Mouse (Mus musculus): ENCODE measurements at regions not wholly inside any gene's neighbourhood (a gene's known extent, or its start where the extent isn't known, plus 50 kb on each side); places are given as distances from the start of the nearest gene placed in this dataset.

DNA sequence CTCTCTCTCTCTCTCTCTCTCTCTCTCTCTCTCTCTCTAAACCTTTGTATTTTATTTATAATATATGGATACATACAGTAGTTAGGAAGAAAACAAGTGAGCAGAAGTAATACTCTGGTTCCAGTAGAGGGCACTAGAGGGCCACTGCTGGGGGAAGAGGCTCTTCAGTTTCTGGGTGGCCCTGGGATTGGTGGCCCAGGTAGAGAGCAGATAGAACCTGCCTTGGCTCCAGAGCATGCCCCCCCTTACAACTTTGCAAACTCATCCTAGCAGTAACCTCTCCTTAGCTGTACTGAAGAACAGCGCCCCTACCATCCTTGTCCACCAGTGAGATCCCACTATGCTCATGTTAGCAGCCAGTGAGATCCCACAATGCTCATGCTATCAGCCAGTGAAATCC lies 88.8 kb upstream of the Rapgef5 start:
- in situ Hi-C loops (cut with MboI, MseI) = no loop called here

DNA sequence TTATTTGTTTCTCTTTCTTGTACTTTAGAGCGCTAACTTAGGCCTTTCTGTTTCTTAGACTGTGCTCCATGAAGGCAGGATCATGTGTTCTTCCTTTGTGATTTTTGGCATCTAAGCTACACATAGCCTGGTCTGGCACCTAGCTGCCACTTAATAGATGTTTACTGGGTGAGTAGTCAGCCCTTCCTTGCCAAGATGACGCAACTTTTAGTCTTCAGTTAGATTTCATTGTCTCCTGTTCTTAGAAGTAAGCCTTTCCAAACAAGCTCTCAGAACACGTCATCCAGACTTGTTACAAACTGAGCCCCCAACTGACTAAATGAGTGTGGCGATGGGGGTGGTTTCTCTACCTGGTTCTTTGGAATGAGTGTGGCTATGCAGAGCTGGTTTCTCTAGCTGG lies 85.4 kb upstream of the Rapgef5 start:
- in situ Hi-C loops (cut with MboI, MseI) = no loop called here

DNA sequence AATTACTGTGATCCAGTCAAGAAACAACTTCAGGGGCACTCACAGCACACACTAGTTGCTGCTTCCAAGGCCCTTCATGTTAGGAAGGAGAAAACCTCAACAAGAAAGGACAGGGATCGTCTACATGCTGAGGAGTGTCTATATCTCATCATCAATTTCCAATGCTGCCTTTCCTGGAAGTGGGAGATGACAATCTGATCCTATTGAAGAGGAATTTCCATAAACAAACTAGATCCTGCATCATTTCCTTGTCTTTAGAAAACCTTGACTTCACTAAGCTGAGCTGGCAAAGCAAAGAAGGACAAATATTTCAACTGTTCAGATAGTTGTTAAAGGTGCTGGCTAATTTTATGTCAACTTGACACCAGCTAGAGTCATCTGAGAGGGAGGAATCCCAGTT lies 83.5 kb upstream of the Rapgef5 start:
- in situ Hi-C loops (cut with MboI, MseI) = no loop called here

DNA sequence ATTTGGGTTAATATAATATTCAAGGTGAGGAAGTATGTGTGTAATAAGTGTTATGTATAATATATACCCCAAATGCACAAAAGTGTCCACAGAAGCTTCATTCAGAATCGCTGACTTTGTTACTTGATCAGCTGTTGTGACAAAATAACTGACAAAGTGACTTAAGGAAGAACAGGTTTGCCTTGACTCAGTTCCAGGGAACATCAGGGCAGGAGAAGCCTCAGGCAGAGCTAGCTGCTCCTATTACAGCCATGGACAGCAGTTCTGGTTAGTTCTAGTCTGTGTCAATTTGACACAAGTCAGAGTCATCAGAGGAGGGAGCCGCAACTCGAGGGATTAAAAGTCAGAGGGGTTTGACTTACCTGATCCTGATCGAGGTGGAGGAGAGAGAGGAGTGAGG lies 79.3 kb upstream of the Rapgef5 start:
- in situ Hi-C loops (cut with MboI, MseI) = no loop called here

DNA sequence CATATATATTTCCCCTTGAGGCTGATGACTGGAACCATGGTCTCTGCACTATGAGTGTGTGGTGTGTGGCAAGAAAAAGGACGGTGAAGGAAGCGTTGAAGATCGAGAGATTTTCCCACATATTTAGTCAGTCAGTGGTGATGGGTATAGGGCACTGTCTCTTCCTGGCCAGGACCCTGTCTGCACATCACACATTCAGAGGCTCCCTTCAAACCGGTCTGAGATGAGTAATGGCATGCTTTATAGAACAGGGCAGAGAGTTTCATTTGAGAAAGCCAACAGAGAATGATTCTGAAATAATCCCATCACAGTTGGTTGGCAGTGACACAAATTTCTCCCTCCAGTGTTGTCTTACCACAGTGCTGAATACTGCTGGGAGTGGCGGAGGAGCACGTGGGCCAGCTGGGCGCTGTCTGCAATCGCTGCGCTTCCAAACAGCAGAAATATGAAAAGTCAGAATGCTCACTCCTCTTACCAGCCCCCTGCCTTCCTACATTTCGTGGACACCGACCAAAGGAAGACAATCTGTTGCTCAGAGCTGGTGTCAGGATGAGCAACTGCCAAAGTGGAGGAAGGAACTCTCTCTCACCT lies 77.2 kb upstream of the Rapgef5 start:
- in situ Hi-C loops (cut with MboI, MseI) = no loop called here

DNA sequence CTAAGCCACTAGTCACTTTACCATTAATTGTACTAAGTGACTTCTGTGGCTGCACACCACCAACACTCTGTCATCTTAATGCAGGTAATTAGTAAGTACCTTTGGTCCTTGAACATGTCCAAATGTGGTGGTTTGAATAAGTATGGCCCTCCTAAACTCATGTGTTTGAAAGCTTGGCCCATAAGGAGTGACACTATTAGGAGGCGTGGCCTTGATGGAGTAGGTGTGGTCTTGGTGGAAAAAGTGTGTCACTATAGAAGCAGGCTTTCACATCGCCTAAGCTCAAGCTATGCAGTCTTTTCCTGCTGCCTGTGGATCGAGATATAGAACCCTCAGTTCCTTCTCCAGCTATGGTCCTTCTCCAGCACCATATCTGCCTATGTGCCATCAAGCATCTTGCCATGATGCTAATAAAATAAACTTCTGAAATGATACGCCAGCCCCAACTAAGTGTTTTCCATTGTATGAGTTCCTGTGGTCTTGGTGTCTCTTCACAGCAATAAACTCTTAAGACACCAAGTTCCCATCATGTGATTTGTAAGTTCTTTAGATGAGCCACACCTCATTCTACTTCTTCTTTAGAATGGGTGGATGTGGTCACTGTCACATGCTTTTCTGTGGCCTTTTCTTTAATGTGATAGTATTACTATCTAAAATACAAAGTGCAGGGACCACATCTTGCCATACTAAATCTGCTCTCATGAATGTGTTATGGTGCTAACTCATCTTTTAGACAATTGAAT lies 71.9 kb upstream of the Rapgef5 start:
- in situ Hi-C loops (cut with MboI, MseI) = loop anchor here in 1 of 2 experiments (10.0 kb wide), 2 partner anchors 1260 to 1800 kb away; no protein-coding TSS in a partner anchor

DNA sequence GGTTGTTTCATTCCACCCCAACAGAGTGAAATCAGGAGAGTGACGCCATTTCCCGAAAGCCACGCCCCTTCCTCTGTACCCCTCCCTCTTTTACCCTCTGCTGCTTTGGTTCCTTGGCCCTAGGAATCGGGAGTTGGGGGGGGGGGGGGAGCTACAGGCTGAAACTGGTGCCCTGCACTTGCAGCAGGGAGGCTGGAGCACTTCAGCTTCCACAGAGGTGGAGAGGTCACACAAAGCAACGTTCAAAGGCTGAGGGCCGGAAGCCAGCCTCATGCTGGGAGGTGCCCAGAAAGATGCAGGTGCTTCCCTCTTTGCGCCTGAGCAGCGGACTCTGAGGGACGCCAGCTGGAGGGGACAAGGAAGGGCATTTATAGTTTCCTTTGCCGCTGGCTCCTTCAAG lies 69.1 kb upstream of the Rapgef5 start:
- in situ Hi-C loops (cut with MboI, MseI) = loop anchor here (5.0 to 10.0 kb wide), 3 partner anchors 40 to 1798 kb away; no protein-coding TSS in a partner anchor

DNA sequence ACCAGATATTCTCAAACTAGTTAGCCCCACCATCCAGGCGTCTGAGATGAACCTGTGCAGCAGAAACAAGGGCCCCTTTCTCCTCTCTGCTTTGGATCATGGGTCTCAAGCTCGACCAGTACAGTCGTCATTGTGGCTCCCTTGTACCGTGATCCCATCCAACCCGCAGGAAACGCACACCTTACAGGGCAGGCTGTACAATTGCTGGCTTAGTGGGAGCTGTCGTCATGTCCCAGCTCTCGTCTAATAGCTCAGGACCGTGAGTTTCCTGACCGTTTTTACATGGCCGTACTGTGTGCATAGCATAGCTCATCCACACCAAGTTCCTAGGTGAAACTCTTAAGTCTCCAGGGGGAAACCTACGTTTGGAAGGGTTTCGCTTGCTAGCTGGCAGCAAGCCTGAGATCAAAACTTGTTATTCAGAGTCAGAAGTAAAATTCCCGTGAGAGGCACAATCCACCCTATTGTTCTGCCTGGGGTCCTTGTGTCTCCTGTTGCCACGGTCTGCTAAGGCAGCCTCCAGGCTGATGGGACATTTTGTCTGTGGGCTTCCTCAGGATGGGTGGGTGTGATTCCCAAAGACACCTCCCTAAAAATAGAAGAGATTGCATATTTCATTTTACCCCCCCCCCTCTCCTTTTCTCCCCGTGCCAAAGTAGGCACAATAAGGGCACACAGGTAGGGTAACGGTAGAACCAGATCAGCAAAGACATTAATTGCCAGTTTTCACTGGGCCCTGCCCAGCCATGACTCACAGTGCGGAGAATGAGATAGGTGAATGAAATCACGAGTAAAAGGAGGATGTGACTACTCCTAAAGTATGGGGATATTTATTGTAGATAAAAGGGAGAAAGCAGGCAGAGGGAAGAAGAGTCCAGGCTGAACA lies 68.2 kb upstream of the Rapgef5 start:
- in situ Hi-C loops (cut with MboI, MseI) = loop anchor here (5.0 to 10.0 kb wide), 3 partner anchors 41 to 1797 kb away; no protein-coding TSS in a partner anchor

DNA sequence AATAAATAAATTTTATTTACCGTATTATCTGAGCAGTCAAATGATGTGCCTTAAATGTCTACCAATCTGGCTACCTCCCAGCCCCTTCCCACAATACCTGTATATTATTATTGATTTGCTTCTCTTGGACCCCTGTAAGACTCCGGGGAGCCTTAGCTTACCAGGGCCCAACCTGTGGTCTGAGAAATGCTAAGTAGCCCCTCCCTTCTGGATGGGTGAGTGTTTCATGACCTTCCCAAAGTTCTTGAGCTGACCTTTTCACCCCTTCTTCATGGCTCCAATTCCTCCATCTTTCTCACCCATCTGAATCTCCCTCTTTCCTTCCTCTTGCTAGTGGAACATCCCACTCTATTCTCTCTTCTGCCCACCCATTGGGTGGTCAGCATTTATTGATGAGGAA lies 67.2 kb upstream of the Rapgef5 start:
- in situ Hi-C loops (cut with MboI, MseI) = loop anchor here (5.0 to 10.0 kb wide), 3 partner anchors 42 to 1796 kb away; no protein-coding TSS in a partner anchor

DNA sequence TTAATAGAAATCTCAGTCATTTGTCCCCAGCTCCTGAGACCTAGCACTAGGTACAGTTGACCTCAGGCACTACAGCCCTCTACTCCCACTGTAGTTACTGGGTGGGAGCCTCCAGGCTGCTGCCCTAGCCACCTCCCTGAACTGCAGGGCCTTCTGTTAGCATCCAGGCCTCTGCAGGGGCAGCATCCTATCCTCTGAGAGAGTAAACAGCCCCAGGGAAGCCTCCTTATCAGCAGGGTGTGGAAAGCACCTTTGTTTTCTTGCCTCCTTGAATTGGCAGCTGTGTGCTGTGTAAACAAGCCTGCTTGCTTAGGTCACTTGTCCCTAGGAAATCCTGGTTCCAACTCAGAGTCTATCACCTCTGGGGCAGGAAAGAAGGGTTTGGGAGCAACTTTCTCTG lies 66.2 kb upstream of the Rapgef5 start:
- in situ Hi-C loops (cut with MboI, MseI) = no loop called here

DNA sequence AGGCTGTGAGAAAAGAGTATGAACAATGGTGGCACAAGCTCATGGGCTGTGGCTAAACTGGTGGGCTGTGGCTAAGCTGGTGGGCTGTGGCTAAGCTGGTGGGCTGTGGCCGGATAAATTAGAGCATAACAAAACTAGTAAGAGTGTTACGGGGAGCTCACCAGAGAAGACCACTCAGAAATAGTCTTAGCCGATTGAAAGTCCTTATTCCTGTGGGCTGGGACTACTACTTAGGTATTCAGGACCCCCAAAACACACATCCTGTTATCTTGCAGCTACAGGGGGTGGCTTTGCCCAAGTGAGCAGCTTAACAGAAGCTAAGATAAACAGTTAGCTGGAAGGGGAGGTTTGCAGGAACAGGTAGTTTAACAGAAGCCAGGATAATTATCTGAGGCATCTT lies 65.4 kb upstream of the Rapgef5 start:
- in situ Hi-C loops (cut with MboI, MseI) = no loop called here

DNA sequence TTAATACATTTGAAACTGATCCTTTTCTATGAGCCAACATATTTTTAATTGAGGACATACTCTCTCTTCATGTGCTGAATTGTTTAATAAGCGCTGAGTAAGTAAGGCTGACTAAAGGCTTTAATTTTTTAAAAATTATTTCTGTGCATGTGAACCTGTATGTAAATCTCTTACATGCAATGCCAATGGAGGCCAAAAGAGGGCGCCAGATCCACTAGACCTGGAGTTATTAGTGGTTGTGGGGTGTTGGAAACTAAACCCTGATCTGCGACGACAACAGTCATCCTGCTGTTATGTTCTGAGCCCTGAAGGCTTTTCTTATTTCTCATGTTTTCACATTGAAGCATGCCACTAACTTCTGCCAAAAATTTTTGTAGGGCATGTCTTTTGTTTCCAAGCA lies 64.8 kb upstream of the Rapgef5 start:
- in situ Hi-C loops (cut with MboI, MseI) = no loop called here

DNA sequence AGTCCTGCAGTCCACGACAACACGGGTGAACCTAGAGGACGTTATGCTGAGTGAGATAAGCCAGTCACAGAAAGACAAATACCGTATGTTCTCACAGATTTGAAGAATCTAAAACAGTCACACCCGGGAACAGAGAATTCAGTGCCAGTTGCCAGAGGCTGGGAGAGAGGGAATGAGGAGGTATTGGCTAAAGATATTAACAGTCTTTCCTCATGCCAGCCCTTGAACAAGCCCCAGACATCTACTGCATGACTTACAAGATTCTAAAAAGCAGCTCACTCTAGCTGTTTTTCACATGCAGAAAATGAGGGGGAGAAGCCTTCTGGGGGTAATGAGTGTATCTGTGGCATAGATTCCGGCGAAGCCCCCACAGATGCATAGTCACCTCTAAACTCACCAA lies 60.5 kb upstream of the Rapgef5 start:
- in situ Hi-C loops (cut with MboI, MseI) = no loop called here

DNA sequence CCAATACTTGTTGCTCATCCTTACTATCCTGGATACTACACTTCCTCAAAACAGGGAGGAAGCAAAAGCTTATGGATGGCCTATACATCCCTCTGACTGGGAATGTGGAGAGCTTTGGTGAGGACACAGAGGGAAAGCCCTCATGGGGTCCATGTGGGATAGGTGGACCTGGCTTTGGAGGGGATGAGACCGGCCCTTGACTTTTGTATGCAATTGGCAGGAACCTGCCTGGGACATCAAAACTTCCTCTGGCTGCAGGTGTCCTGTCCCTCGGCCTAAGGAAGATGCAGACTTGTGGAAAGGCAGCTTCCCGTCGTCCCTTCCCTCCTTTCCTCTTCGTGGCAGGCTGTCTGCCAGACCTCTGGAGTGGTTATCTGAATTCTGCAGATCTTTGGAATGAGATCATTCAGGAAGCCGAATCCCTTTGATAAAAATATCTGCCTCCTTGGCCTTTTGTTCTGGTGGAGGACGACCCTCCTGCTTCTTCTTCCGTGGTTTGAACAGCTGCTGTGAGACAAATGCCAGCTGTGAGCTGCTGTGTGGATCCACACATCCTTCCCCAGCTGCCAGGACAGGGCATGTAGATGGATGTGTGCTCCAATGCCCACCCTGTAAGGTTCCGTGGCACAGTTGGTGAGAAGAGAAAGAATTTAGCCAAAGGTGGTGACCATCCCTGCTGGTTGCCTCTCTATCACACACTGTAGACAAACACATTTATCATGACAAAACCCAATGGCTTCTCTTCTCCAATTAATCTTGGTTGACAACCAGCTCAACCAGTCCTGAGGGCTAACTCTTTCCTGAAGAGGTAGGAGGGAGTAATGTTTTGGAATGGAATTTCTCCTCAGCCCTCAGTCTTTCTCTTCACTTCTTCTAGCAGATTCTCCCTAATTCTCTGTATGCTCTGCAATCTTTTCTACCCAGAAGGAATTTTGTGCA lies 57.9 kb upstream of the Rapgef5 start:
- in situ Hi-C loops (cut with MboI, MseI) = no loop called here

DNA sequence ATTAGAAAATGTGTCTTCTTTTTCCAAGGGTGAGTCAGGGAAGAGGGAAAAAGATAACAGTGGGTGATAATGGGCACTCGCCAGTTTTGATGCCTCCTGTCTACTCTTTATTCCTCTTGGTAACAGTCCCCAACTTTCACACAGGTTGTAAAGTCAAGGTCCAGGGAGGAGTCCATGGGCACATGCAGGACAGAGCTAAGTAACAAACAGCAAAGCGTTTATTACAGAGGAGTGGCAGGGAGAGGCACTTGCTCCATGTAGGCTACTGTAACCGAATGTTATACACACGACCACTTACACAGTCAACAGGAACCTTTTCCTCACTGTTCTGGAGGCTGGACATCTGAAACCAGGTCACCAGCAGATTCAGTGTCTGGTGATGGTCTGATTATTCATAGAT lies 56.7 kb upstream of the Rapgef5 start:
- in situ Hi-C loops (cut with MboI, MseI) = no loop called here

DNA sequence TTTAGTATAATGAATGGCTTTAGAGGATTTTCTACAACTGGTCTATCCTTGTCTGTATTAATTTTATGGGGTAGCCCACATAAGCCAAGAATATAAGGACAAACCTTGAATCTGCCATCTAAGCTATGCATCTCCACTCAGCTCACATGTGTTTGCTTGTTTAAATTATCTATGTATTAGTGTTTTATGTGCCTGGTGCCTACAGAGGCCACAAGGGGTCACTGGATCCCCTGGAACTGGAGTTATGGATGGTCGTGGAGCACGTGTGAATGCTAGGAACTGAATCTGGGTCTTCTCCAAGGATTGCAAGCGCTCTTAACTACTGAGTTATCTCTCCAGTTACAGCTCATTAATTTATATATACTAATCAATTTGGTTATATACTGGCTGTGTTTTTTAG lies 51.1 kb upstream of the Rapgef5 start:
- in situ Hi-C loops (cut with MboI, MseI) = no loop called here

DNA sequence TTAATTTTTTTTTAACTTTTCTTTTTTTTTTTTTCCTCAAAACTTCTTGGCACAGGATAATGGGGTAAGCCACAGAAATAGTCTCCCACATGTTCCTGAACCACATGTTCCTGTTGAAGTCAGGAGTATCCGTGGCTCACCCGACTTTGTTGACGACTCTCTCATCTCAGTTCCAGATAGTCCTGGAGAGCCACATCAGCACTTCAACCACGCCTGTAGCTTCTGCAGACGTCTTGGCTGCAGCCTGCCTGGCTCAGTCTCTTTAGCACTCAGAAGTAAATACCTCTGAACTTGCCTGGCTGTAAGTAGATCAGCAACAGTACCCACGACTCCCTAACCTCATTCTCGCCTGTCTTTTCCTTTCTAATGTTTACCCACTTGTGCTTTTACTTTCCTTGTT lies 50.3 kb upstream of the Rapgef5 start:
- in situ Hi-C loops (cut with MboI, MseI) = no loop called here
